Mouse (Mus musculus): ENCODE data around the gene Vmn2r4.
"Not testable (repeated sequence)": the region's sequence is repeated elsewhere in the genome, so short reads cannot be mapped to it uniquely, and the experiment has no call there.

Vmn2r4 gene

GRCm38 (mm10) chr3:64415268-64415667, at the start of gene Vmn2r4:
TSS of gene Vmn2r4 (minus strand) at chr3:64415368.
- not testable (repeated sequence) for DNase-seq (ENCODE audit: low spot score in 2 of 2)

DNA sequence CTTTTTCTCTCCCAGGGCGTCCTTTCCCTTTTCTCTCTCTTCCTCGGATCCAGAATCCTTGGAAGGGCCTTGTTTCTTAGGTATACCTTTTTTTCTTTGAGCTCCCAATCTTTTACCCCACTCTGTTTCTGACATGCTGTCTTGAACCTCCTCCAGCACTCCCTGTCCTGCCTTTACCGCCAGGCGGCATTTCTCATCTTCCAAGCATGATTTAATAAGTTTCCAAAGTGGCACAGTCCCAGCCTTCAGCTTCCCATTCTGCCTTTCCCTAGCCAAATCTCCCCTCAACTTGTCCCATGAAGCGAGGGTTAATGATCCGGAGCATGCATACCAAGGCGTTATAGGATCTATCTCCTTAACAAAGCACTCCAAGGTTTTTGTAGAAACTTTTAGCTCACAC, 19.1 kb upstream of the Vmn2r4 start:
- DNase-seq (ENCODE audit: low spot score in 2 of 2): not testable (repeated sequence)

- DNase-seq (ENCODE audit: low spot score in 2 of 2): not testable (repeated sequence)
Measured at GRCm38 (mm10) chr3:64428117-64428798, 13.1 kb upstream of the Vmn2r4 start.

DNA sequence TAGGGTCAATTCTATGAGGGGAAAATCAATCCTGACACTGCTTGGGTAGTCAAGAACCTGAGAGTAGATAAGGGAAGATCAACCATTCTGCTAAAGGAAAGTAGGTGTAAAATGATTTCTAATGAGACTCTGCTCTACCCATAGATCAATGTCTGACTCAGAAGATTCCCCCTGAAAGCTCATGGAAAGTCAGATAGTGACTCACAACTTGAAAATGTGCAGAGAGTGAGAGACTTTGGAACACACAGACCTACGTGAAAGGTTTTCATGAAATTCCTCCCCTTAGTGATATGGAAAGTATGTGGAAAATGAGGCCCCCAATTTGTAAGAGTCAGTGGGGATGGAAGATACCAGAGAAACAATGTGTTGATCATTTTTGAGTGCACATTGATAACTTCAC, 7.0 kb upstream of the Vmn2r4 start:
- DNase-seq (ENCODE audit: low spot score in 2 of 2): not testable (repeated sequence)

DNA sequence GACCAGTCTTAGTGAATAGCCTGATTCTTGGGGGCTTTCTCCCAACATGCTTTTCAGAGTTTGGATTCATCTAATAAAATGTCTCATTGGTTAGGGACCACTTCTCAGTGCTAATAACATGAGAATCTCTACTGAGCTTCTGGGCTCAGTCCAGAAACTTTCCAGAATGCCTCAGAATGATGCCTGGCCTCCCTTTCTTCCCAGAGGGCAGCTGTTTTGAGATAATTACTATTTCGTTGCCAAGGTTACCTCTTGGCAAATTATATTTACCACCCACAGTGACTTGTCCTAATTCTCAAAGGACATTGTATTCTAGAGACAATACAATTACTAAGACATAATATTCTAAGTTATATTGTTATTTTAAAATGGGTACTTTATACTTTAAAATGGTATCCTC, 2.3 kb upstream of the Vmn2r4 start:
- DNase-seq (ENCODE audit: low spot score in 2 of 2): not testable (repeated sequence)

- not testable (repeated sequence) for DNase-seq (ENCODE audit: low spot score in 2 of 2)
Measured at GRCm38 (mm10) chr3:64414253-64414652, 915 bp downstream of the Vmn2r4 start.

DNA sequence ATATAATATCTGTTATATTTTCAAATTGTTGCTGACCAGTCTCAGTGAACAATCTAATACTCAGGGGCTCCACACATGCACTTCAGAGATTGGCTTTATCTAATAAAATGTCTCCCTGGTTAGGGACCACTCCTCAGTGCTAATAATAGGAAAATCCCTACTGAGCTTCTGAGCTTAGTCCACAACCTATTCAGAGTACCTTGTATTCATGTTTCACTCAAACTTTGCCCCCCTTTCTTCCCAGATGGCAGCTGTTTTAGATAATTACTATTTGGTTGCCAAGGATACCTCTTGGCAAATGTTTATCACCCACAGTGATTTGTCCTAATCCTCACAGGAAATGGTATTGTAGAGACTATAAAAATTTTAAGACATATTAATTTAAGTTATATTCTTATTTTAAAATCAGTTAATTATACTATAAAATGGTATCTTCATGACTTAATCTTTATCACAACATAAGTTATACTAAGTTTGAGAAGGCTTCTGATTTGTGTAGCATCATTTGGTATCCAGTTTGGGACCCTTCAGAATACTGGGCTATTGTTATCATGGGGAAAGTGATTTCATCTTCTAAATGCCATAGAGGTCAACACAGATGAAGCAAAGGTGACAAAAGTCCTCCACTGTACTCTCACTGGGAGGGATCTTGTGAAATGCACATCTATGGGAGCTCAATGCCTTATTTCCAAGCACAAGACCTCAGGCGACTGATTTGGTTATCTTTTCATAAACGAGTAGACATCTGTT, 55.7 kb downstream of the Vmn2r4 start:
- no peak for DNase-seq (ENCODE audit: low spot score in 2 of 2)

All from left cerebral cortex, adult 9 months (tissue).